Mouse (Mus musculus): ENCODE results near the gene Sema4d. TPM values are rescaled to one million over a fixed set of nuclear protein-coding genes. Genes with fewer than 3 reads are reported as not detected.
A peak's percentile ranks its signal among the peaks of the same experiment; 100 is the strongest.
"Not testable (repeated sequence)": the region's sequence is repeated elsewhere in the genome, so short reads cannot be mapped to it uniquely, and the experiment has no call there.

The Sema4d gene
- total RNA-seq, 2 experiments from 2014 or later: 9.9 to 32.8 TPM

DNA sequence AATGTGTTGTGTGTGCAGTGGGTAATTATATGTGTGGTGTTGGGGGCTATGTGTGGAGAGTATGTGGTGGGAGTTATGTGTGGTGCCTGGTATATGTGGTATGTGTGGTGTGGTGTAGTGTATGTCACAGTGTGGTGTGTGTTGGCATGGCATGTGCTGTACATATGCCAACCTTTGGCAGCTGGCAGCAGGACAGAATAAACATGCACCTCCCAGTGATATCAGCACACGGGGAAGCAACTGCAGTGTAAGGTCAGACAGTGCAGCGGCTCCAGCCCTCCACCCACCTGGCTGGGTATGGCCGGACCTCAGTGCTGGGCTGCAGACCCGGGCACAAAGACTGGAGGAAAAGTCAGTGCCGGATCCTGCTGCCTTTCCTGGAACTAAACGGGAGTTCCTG is 96.1 kb downstream of the Sema4d start:
- no peak for ATAC-seq (replicated peaks; ENCODE audit: poor library complexity, severe bottlenecking)

DNA sequence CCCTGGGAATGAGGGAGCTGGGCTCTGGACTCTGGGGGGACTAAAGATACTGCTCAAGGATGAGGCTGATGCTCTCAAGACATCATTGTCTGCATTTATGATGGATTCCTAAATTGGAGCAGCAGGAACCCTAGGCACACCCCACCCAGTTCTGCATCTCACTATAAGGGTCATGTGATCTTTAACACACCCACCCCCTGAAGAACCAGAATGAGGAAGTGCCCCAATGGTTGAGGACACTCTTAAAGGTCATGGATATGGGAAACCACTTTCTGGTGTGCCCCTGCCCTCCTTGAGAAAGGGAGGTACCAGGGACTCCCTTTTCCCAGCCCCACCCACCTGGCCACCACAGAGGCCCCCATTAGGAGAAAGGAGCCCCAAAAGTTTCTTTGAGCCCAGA is 97.1 kb downstream of the Sema4d start:
- peak; percentile 87 for ATAC-seq (replicated peaks; ENCODE audit: poor library complexity, severe bottlenecking)

- ATAC-seq (replicated peaks; ENCODE audit: poor library complexity, severe bottlenecking): no peak
Measured at GRCm38 (mm10) chr13:51688688-51689087, 104.9 kb downstream of the Sema4d start.

- peak; percentile 33 for ATAC-seq (replicated peaks; ENCODE audit: poor library complexity, severe bottlenecking)
Measured at GRCm38 (mm10) chr13:51686966-51687365, 106.6 kb downstream of the Sema4d start.

- no peak for ATAC-seq (replicated peaks; ENCODE audit: poor library complexity, severe bottlenecking)
Measured at GRCm38 (mm10) chr13:51685290-51685966, 108.1 kb downstream of the Sema4d start.

GRCm38 (mm10) chr13:51681634-51682033 is 111.9 kb downstream of the Sema4d start:
- no peak for ATAC-seq (replicated peaks; ENCODE audit: poor library complexity, severe bottlenecking)

DNA sequence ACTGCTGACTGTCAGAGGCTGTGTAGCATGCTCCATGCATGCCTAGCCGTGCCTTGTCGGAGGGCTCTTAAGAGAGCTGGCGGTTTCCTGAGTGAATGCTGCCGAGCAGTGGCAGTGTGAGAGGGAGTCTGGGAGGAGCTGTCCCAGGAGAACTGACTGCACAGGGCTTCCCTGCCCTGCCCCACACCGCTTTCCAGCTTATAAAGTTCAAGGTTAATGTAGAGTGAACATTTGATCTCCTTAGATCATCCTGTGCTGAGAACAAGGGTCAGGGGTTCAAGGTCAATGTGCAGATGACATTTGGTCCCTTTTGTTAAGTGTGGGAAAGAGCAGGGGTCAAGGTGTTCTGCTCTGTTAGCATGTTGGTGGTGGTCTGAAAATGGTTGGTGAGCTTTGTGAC is 112.5 kb downstream of the Sema4d start:
- no peak for ATAC-seq (replicated peaks; ENCODE audit: poor library complexity, severe bottlenecking)

DNA sequence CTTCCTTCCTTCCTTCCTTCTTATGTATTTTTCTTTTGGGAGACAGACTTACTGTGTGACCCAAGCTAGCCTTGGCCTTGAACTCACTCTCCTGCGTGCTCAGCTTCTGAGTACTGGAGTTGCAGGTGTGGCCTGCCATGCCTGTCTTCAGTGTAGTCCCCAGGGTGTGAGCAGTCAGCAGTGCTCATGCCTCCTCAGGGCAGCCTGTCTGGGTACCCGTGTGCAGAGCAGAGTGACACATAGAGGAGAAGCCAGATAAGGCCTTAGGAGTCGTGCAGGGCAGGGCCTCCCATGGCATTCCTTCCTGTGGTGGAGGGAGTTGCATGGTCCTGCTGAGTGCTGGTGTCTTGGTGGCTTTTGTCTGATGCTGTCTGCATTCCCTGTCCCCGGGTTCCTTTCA is 114.2 kb downstream of the Sema4d start:
- no peak for ATAC-seq (replicated peaks; ENCODE audit: poor library complexity, severe bottlenecking)

- no peak for ATAC-seq (replicated peaks; ENCODE audit: poor library complexity, severe bottlenecking)
Measured at GRCm38 (mm10) chr13:51678687-51679086, 114.9 kb downstream of the Sema4d start.

GRCm38 (mm10) chr13:51677630-51678185 is 115.8 kb downstream of the Sema4d start:
- no peak for ATAC-seq (replicated peaks; ENCODE audit: poor library complexity, severe bottlenecking)

- ATAC-seq (replicated peaks; ENCODE audit: poor library complexity, severe bottlenecking): no peak
Measured at GRCm38 (mm10) chr13:51677041-51677440, 116.5 kb downstream of the Sema4d start.

DNA sequence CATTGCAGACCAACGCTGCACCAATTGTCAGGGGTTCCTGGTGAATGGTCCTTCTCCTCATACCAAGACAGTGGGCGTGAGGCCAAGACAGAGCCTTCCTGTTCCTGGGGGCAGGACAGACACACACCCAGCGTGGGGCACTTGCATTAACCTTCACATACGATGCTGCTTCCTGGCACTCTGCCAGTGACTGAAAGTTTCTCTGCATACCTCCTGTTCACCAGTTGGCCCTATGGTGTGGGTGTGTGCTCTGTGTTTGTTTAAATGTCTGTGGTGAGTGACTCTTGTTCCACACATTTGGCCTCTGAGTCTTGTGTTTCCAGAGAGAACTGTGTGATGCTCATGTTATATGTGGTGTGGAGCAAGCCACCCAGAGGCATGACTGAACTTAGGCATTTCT is 116.9 kb downstream of the Sema4d start:
- ATAC-seq (replicated peaks; ENCODE audit: poor library complexity, severe bottlenecking): no peak

GRCm38 (mm10) chr13:51668195-51668594 is 125.4 kb downstream of the Sema4d start:
- ATAC-seq (replicated peaks; ENCODE audit: poor library complexity, severe bottlenecking): not testable (repeated sequence)

DNA sequence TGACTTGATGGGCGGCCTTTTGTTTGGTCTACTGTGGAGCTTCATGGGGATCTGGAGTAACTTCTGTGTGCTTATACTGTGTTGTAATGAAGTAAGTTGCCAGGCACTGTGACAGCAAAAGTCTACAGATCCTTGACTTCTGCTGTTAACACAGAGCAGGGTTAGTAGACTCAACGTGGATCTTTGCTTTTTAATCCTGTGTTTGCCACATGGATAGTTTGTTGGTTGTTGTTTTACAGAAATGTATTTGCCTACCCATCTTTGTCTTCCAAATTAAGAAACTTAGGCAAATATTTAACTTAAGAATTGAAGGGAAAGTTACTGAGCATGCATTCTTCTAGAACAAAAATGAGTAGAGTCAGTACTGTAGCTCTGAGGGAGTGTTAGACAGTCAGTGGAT is 130.0 kb downstream of the Sema4d start:
- ATAC-seq (replicated peaks; ENCODE audit: poor library complexity, severe bottlenecking): no peak

DNA sequence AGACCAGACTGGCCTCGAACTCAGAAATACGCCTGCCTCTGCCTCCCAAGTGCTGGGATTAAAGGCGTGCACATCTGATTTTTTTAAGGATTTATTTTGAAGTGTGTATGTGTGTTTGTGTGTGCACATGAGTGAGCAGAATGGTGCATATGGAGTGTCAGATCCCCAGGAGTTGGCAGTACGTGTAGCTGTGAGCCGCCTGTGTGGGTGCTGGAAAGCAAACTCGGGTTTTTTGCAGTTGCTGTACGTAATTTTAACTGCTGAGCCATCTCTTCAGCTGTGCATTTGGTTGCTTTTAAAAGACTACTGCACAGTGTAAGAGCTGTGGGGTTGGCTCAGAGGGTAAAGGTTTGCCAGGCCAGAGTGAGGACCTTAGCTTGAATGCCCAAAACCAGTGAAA is 134.0 kb downstream of the Sema4d start:
- no peak for ATAC-seq (replicated peaks; ENCODE audit: poor library complexity, severe bottlenecking)

- peak; percentile 39; the same call in 1 of the 2 replicates for ATAC-seq (replicated peaks; ENCODE audit: poor library complexity, severe bottlenecking)
Measured at GRCm38 (mm10) chr13:51658094-51658493, 135.5 kb downstream of the Sema4d start.

DNA sequence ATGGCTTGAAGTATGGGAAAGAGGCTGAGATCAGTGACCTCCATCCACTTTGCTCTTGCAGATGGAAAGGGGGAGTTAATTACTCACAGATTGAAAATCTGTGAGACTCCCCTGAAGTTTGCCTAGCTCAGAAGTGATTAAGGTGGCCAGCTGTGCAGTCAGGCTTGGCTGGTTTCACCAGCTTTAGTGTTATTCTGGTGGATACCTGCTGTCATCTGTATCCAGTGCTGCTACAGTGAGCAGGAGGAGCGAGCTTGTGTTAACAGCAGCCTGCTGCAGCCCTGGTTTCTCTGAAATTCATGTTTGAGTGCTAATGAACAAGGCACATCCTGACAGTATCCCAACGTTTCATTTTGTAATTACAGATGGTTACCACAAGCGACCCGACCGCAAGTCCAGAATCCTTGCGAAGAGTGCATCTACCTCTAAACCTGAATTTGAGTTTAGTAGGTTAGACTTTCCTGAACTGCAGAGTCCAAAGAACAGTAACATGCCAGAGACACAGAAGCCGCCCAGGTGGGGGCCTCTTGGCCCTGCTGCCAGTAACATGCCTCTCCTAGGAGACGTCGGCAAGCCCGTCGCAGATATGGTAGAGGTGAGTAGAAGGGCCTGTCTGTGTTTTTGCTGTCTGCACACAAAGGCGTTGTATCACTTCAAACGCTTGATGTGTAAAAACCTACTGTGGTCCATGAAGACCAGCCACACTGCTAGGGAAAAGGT is 136.9 kb downstream of the Sema4d start:
- no peak for ATAC-seq (replicated peaks; ENCODE audit: poor library complexity, severe bottlenecking)

GRCm38 (mm10) chr13:51653961-51654360 is 139.6 kb downstream of the Sema4d start:
- no peak for ATAC-seq (replicated peaks; ENCODE audit: poor library complexity, severe bottlenecking)

DNA sequence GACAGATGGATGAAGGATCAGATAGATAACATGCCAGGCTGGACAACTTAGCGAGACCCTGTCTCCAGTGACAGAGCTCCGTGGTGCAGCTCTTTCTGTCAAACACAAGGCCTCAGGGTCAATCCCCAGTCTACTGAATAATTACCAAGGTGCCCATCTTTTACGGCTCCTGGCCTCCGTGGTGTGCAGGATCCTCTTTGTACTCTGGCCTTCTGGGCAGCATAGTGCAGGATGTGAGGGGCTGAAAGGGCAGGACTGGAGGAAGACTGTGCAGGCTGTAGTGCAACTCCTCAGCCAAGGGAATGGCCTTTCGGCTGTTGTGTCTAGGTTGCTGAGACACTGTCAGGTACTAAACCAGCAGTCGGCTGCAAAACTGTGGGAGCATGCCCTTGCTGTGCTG is 140.4 kb downstream of the Sema4d start:
- no peak for ATAC-seq (replicated peaks; ENCODE audit: poor library complexity, severe bottlenecking)

DNA sequence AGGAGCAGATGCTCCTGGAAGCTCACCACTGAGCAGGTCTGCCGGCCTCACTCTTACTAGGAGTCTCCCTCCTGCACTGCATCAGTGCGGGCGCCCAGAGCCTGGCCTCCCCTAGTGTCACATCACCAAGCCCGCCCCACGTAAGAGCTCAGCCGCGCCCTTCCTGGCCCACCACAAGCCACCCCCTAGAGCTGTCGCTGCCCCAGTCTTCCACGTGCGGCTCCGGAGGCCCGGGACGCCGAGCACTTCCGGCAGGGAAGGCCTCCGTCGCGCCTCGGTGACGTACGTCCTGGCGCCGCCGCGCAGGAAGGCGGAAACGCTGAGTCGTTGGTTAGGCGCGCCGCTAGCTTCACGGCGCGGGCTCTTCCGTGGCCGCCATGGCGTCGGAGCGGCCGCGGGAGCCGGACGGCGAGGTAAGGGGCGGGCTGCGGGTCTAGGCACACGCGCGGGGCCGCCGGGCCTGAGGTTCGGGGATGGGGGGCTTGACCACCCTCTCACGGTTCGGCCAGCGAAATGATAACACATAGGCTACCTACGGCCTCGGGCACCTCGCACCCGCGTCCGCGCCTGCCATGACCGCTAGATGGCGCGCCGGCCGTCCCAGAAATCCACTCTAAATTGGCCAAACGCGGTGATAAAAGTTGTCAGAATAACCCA is 142.0 kb downstream of the Sema4d start, which contains the start of gene Secisbp2:
Secisbp2 (plus strand) TSS at position 290 of the 657 bp plus-strand sequence.
- ATAC-seq (replicated peaks; ENCODE audit: poor library complexity, severe bottlenecking): peak; percentile 89

GRCm38 (mm10) chr13:51649740-51650139 is 143.8 kb downstream of the Sema4d start:
- ATAC-seq (replicated peaks; ENCODE audit: poor library complexity, severe bottlenecking): no peak

Data from granulocyte monocyte progenitor cell, adult 5-6 weeks (primary cell).